Mouse (Mus musculus) intestine, postnatal 0 days (tissue): ENCODE measurements around the gene Pard3. TPM values are rescaled to one million over a fixed set of nuclear protein-coding genes. Genes with fewer than 3 reads are reported as not detected.

Source experiments
- ATAC-seq: fragments of 200-750 bp; cut with Nextera tagmentation; 2 replicates; pipeline ENCODE4 v1.8.0; 2017; ENCODE audit warnings: mild to moderate bottlenecking, moderate TSS enrichment, moderate library complexity
- H3K27ac ChIP-seq: fragments of 300-500 bp; sonication (generic); 2 replicates; pipeline ENCODE4 v1.5.1; 2014; ENCODE audit warnings: mild to moderate bottlenecking, low read depth, low read length, moderate library complexity
- H3K27me3 ChIP-seq: fragments of 300-500 bp; sonication (generic); replicated peaks from 2 replicates; pipeline ENCODE4 v1.6.1; 2014; ENCODE audit warnings: low read length, mixed read lengths; ENCODE audit not compliant: control insufficient read depth, insufficient read depth
- H3K36me3 ChIP-seq: fragments of 300-500 bp; sonication (generic); 2 replicates; pipeline ENCODE4 v1.6.1; 2014; ENCODE audit warnings: mild to moderate bottlenecking, moderate library complexity; ENCODE audit not compliant: control insufficient read depth, insufficient read depth
- H3K4me1 ChIP-seq: fragments of 300-500 bp; sonication (generic); replicated peaks from 2 replicates; pipeline ENCODE4 v1.6.1; 2014; ENCODE audit warnings: antibody characterized with exemption, low read length, mixed read lengths; ENCODE audit not compliant: control insufficient read depth, insufficient read depth
- H3K4me2 ChIP-seq: fragments of 300-500 bp; sonication (generic); replicated peaks from 2 replicates; pipeline ENCODE4 v1.6.1; 2014; ENCODE audit warnings: low read depth, mild to moderate bottlenecking, moderate library complexity
- H3K4me3 ChIP-seq: fragments of 300-500 bp; sonication (generic); 2 replicates; pipeline ENCODE4 v1.5.1; 2014; ENCODE audit warnings: low read depth, low read length
- H3K9ac ChIP-seq: fragments of 300-500 bp; sonication (generic); 2 replicates; pipeline ENCODE4 v1.6.1; 2014; ENCODE audit warnings: mild to moderate bottlenecking, low read depth, low read length
- H3K9me3 ChIP-seq: fragments of 300-500 bp; sonication (generic); 2 replicates; pipeline ENCODE4 v1.6.1; 2016; ENCODE audit warnings: mixed run types; ENCODE audit not compliant: control insufficient read depth
- CTCF ChIP-seq: sonication (generic); IDR thresholded peaks from 2 replicates; pipeline ENCODE4 v1.5.1; 2016; ENCODE audit warnings: low read depth, mild to moderate bottlenecking, control low read depth, antibody characterized with exemption, moderate library complexity
- WGBS: fragments of 180-500 bp; shearing (Covaris S2); extraction: QIAGEN DNeasy Blood & Tissue Kit; methylation state at CpG from one replicate; pipeline ENCODE4 v1.1.7; 2014; 5-methylcytosine and 5-hydroxymethylcytosine counted together
- polyA plus RNA-seq: library from polyadenylated mRNA; unstranded; fragments of >200 nt; fragmentation: Nextera tagmentation; extraction: Ambion mirVana; gene quantifications from 2 replicates; pipeline ENCODE4 v1.2.1, GENCODE M21; 2015

Gene Pard3
- polyA plus RNA-seq, 1 experiment from 2014 or later = 12.5 TPM

DNA sequence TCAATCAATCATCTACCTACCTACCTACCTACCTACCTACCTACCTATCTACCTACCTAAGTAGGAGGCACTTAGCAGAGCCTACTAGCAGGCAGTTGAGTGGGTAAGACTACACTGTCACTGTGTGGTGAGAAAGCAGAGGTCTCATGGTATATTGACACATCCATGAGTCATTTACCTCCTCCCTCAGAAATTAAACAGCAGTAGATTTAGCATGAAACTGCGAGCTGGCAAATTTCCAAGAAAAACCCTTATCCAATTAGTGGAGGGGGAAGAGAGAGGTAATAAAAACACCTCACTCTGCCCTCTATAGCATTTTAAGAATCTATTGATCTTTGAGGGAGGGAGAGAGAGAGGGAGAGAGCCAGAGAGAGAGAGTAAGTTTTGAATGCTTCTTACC is 245.7 kb downstream of the Pard3 start:
- Histone ChIP-seq H3K4me1 (no peaks in the 10 kb centered on the region), H3K27ac (no peak overlapping the region), H3K9me3 (no peaks in the 10 kb centered on the region), H3K36me3 (no peaks in the 10 kb centered on the region), H3K4me2 (no peak overlapping the region), H3K4me3 (no peak overlapping the region), H3K27me3 (no peaks in the 10 kb centered on the region), H3K9ac (no peak overlapping the region)
- 0 out of 2 replicates have a peak, but pooled peaks have one; percentile 41 for ATAC-seq
- no peak for TF ChIP-seq CTCF
- 39% methylated on average over 1 of the region's 1 CpGs for WGBS

DNA sequence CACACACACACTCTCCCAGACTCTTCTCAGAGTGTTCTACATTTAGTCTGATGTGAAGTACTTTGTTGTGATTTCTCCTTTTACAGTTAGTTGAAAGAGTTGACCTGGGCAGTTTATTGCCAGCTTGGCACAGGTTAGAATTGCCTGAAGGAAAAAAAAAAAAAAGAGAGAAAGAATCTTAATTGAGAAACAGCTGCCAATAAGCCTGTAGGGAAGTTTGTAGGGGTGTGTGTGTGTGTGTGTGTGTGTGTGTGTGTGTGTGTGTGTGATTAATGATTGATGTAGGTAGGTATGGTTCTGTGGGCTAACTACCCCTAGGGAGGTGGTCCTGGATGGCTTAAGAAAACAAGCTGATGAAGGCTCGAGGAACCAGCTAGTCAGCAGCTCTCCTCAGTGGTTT is 252.1 kb downstream of the Pard3 start:
- Histone ChIP-seq H3K9me3 (no peaks in the 10 kb centered on the region), H3K27ac (no peak overlapping the region), H3K9ac (no peak overlapping the region), H3K27me3 (no peaks in the 10 kb centered on the region), H3K4me2 (no peak overlapping the region), H3K4me3 (no peak overlapping the region), H3K36me3 (no peaks in the 10 kb centered on the region), H3K4me1 (no peaks in the 10 kb centered on the region)
- no peak for TF ChIP-seq CTCF
- no peak for ATAC-seq
- WGBS = 10% methylated on average over 1 of the region's 1 CpGs

DNA sequence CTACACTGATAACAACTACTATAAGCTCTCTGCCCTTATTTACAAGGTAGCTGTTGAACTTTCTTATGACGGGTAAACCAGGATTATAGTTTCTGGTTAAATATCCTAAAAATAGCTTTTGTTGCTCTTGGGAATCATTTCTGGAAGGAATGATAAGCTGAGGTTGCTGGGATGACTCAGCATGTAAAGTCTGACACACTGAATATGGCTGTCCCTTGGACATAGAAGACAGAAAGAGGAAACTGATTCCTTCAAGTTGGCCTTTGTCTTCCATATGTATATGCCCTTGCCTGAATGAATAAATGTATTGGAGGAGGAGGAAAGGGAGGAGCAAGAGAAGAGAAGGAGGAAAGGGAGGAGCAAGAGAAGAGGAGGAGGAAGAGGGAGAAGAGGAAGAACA is 254.2 kb downstream of the Pard3 start:
- no peak for TF ChIP-seq CTCF
- no peaks in the 10 kb centered on the region for H3K27me3 ChIP-seq
- no peak overlapping the region for H3K4me3 ChIP-seq
- no peak for ATAC-seq
- no peaks in the 10 kb centered on the region for H3K9me3 ChIP-seq
- H3K27ac ChIP-seq = no peak overlapping the region
- no peak overlapping the region for H3K9ac ChIP-seq
- no peaks in the 10 kb centered on the region for H3K36me3 ChIP-seq
- H3K4me2 ChIP-seq = no peak overlapping the region
- WGBS = 32% methylated on average over 1 of the region's 1 CpGs
- H3K4me1 ChIP-seq = no peaks in the 10 kb centered on the region

DNA sequence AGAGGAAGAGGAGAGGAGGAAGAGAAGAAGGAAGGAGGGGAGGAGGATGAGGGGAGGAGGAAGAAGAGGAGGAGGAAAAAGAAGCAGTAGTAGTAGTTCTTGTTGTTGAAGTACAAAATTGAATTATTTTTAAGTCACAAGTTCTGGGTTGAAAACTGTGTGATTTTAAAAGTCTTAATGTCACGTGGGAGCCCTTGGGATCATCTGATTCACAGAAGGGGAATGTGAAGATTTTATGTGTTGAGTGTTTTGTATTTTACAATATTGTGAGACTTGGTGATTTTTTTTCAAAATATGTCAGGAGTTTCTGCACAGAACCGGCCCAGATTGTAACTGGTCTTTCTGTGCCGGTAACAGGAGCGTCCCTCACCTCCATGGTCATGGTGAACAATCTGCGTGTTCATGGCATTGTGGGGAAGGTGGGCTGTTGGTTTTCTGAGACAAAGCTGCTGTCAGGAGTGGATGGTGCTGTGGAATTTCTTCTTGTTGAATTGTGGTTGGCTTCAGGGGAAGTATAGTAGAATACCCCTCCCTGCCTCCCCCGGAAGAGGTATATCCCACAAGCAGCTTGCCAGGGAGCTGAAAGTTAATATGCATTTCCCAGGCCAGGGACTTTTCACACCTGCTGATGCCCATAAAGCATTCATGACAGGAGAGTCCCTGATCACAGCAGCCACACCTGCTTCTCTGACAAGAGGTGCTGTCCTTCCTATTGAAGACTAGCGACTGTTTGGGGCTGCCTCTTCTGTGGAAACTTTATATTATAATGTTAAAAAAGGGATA is 254.9 kb downstream of the Pard3 start:
- ATAC-seq = no peak
- WGBS = 73% methylated on average over 7 of the region's 7 CpGs

DNA sequence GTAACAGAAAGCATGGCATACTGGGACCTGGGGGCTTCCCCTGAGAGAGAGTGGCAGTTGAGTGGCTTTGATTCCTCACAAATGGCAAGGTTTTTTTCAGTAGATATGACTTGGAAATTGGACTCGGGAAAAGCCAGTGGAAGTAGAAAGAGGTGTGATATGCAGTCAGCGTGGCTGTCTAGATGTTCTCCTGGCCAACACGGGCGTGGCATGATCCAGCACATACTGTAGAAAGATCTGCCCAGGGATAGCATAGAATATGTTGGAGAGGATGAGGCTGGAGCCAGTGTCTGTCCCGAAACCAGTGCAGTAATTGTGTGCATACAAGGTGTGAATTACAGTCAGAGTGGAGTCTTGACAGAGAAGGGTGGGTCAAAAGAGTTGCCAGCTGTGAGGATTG is 257.2 kb downstream of the Pard3 start:
- Histone ChIP-seq H3K9ac (no peak overlapping the region), H3K4me2 (no peak overlapping the region), H3K27me3 (no peaks in the 10 kb centered on the region), H3K4me3 (no peak overlapping the region), H3K27ac (no peak overlapping the region), H3K9me3 (no peaks in the 10 kb centered on the region), H3K36me3 (no peaks in the 10 kb centered on the region), H3K4me1 (no peaks in the 10 kb centered on the region)
- TF ChIP-seq CTCF = no peak
- WGBS = 67% methylated on average over 5 of the region's 5 CpGs
- ATAC-seq = no peak

More for the DNA sequence above, 254.9 kb downstream of the Pard3 start:
- Histone ChIP-seq H3K36me3 (no peaks in the 10 kb centered on the region), H3K4me3 (no peak overlapping the region), H3K4me2 (no peak overlapping the region), H3K9ac (no peak overlapping the region), H3K27ac (no peak overlapping the region), H3K9me3 (no peaks in the 10 kb centered on the region), H3K27me3 (no peaks in the 10 kb centered on the region), H3K4me1 (no peaks in the 10 kb centered on the region)
- no peak for TF ChIP-seq CTCF

DNA sequence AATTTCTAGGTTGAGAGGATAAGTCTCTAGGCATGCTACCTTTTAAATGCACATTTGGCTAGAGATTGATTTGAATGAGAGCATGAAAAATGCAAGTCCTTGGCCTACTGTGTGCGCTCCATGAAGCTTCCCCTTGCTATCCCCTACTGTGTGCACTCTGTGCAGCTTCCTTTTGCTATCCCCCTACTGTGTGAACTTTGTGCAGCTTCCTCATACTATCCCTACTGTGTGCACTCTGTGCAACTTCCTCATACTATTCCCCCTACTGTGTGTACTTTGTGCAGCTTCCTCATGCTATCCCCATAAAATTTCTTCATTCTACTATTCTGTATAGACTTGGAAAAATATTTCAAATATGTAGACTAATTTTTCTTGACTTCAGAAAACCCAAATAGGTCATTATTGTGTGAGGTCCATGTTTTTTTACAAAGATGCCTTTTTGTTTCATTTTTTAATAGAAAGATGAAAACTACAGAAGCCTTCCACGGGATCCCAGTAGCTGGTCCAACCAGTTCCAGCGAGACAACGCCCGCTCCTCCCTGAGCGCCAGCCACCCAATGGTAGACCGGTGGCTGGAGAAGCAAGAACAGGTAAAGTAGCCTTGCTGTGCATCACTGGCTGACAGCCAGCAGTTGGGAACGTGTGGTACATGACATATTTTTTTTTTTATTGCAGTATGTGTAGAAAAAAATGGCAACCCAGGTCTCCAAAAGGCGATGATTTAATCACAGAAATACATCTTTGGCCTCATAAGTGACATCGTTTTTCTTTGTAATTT is 260.1 kb downstream of the Pard3 start:
- H3K36me3 ChIP-seq = no peaks in the 10 kb centered on the region
- H3K9me3 ChIP-seq = no peaks in the 10 kb centered on the region
- no peaks in the 10 kb centered on the region for H3K4me1 ChIP-seq
- H3K9ac ChIP-seq = no peak overlapping the region
- no peak overlapping the region for H3K4me2 ChIP-seq
- WGBS = 80% methylated on average over 10 of the region's 10 CpGs
- no peaks in the 10 kb centered on the region for H3K27me3 ChIP-seq
- ATAC-seq = no peak
- no peak for TF ChIP-seq CTCF
- H3K27ac ChIP-seq = no peak overlapping the region
- H3K4me3 ChIP-seq = no peak overlapping the region
